Mouse (Mus musculus): ENCODE data around the gene Echdc1. TPM values are rescaled to one million over a fixed set of nuclear protein-coding genes. Genes with fewer than 3 reads are reported as not detected.
A peak's percentile ranks its signal among the peaks of the same experiment; 100 is the strongest.

The Echdc1 gene
- 23.3 and 23.6 TPM in 2 replicates for polyA plus RNA-seq (2014; fragmentation: Nextera tagmentation; extraction: Ambion mirVana)

- H3K4me3 ChIP-seq (ENCODE audit: low read depth, low read length): peak within 1 kb of the TSS; percentile 68
- peak; percentile 98 for ATAC-seq
- 0% methylated on average over 33 of the region's 49 CpGs for WGBS
These were observed at the start of gene Echdc1 for GRCm38 (mm10) chr10:29313064-29313638. Gene Echdc1, plus strand, starts transcription at chr10:29313166.

GRCm38 (mm10) chr10:29281736-29282135, 31.2 kb upstream of the Echdc1 start:
- H3K4me1 ChIP-seq (ENCODE audit: control insufficient read depth, insufficient read depth, low read length): no peaks in the 10 kb centered on the region
- no peak overlapping the region for H3K4me2 ChIP-seq (ENCODE audit: low read length)
- DNase-seq (ENCODE audit: low spot score) (no peak), ATAC-seq (no peak)
- no peaks in the 10 kb centered on the region for H3K27me3 ChIP-seq (replicated peaks; ENCODE audit: control insufficient read depth, insufficient read depth, low read length)
- no peaks in the 10 kb centered on the region for H3K36me3 ChIP-seq (ENCODE audit: control insufficient read depth, insufficient read depth, low read length)
- no peaks in the 10 kb centered on the region for H3K9me3 ChIP-seq (replicated peaks; ENCODE audit: control insufficient read depth, low read length)
- H3K4me3 ChIP-seq (ENCODE audit: low read depth, low read length): no peak overlapping the region
- no peak overlapping the region for H3K27ac ChIP-seq (ENCODE audit: low read depth, low read length)
- WGBS: 83% methylated on average over 1 of the region's 1 CpGs
- H3K9ac ChIP-seq (ENCODE audit: low read length): no peak overlapping the region

More at GRCm38 (mm10) chr10:29313064-29313638, at the start of gene Echdc1:
- Histone ChIP-seq H3K4me2 (ENCODE audit: low read length) (peak within 1 kb of the TSS; percentile 67), H3K9ac (ENCODE audit: low read length) (peak within 1 kb of the TSS; percentile 78), H3K27ac (ENCODE audit: low read depth, low read length) (peak within 1 kb of the TSS; percentile 82), H3K27me3 (replicated peaks; ENCODE audit: control insufficient read depth, insufficient read depth, low read length) (no peaks in the 10 kb centered on the region), H3K36me3 (ENCODE audit: control insufficient read depth, insufficient read depth, low read length) (no peaks in the 10 kb centered on the region), H3K9me3 (replicated peaks; ENCODE audit: control insufficient read depth, low read length) (no peaks in the 10 kb centered on the region), H3K4me1 (ENCODE audit: control insufficient read depth, insufficient read depth, low read length) (no peaks in the 10 kb centered on the region; the same call in 1 of the 2 replicates)
- peak; percentile 93 for DNase-seq (ENCODE audit: low spot score)

DNA sequence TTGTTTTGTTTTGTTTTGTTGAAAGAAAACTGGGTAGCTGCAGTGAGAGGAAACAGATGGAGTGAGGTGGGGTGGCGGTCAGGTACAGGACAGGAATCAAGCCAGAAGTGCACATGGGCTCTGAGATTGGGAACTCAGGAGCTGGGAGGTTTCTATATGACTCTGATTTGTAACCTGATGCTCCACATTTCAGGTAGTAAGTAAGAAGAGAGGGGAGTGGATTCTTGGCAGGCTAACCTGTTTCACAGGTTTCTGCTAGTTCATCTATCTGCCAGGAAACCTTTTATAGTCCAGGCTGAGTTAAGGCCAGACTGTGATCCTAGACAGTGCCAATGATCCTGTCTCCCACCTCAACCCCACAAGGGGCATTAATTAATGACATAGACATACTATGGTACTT, 27.2 kb upstream of the Echdc1 start:
- DNase-seq (ENCODE audit: low spot score) (no peak), ATAC-seq (no peak)
- Histone ChIP-seq H3K27ac (ENCODE audit: low read depth, low read length) (no peak overlapping the region), H3K4me3 (ENCODE audit: low read depth, low read length) (no peak overlapping the region), H3K9me3 (replicated peaks; ENCODE audit: control insufficient read depth, low read length) (no peaks in the 10 kb centered on the region), H3K4me2 (ENCODE audit: low read length) (no peak overlapping the region), H3K9ac (ENCODE audit: low read length) (no peak overlapping the region), H3K4me1 (ENCODE audit: control insufficient read depth, insufficient read depth, low read length) (no peaks in the 10 kb centered on the region), H3K36me3 (ENCODE audit: control insufficient read depth, insufficient read depth, low read length) (no peaks in the 10 kb centered on the region), H3K27me3 (replicated peaks; ENCODE audit: control insufficient read depth, insufficient read depth, low read length) (no peaks in the 10 kb centered on the region)
- WGBS: 97% methylated on average over 1 of the region's 1 CpGs

- DNase-seq (ENCODE audit: low spot score) (no peak), ATAC-seq (no peak)
- no peaks in the 10 kb centered on the region for H3K27me3 ChIP-seq (replicated peaks; ENCODE audit: control insufficient read depth, insufficient read depth, low read length)
- no peaks in the 10 kb centered on the region for H3K9me3 ChIP-seq (replicated peaks; ENCODE audit: control insufficient read depth, low read length)
- 90% methylated on average over 4 of the region's 4 CpGs for WGBS
- no peak overlapping the region for H3K4me3 ChIP-seq (ENCODE audit: low read depth, low read length)
- no peak overlapping the region for H3K4me2 ChIP-seq (ENCODE audit: low read length)
- H3K4me1 ChIP-seq (ENCODE audit: control insufficient read depth, insufficient read depth, low read length): no peaks in the 10 kb centered on the region
- H3K36me3 ChIP-seq (ENCODE audit: control insufficient read depth, insufficient read depth, low read length): no peaks in the 10 kb centered on the region
- H3K27ac ChIP-seq (ENCODE audit: low read depth, low read length): no peak overlapping the region
- no peak overlapping the region for H3K9ac ChIP-seq (ENCODE audit: low read length)
These were observed 10.7 kb upstream of the Echdc1 start for GRCm38 (mm10) chr10:29302230-29302629.

DNA sequence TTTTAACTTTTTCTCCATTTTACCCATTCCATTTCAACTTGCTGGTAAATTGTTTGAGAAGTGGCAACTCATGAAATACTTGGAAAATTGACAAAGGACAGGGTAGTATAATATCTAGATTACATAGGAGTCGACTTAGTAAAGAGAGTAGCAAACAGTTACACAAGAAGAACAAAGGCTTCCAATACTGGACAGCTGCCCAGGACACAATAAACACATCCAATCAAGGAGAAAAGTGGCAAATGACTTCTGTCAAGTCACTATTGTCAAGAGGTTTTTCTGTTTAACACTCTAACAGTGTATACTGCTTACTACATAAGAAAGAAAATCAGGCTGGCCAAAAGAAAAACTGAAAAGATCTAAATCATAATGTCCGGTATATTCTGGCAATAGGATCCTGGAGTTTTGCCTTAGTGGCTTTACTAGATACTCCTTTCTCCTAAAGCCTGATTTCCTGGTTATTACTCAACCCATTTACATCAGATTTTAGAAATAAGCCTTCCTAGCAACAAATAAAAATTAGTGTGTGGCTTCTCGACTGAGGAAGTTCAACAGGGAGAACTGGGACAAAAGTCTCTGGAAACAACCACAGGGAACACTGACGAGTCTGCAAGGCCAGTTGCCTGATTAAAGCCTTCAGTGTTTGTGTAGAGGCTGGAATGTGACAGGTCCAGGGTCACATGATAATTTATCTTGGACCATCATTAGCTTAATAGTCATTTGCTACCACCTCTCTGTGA, 1.3 kb upstream of the Echdc1 start:
- peak overlapping the region; percentile 67; the same call in 1 of the 2 replicates for H3K4me2 ChIP-seq (ENCODE audit: low read length)
- 72% methylated on average over 4 of the region's 4 CpGs for WGBS
- H3K4me3 ChIP-seq (ENCODE audit: low read depth, low read length): no peak overlapping the region
- no peak for ATAC-seq
- peak; percentile 3 for DNase-seq (ENCODE audit: low spot score)
- no peaks in the 10 kb centered on the region for H3K36me3 ChIP-seq (ENCODE audit: control insufficient read depth, insufficient read depth, low read length)
- no peak overlapping the region for H3K9ac ChIP-seq (ENCODE audit: low read length)
- H3K9me3 ChIP-seq (replicated peaks; ENCODE audit: control insufficient read depth, low read length): no peaks in the 10 kb centered on the region
- H3K4me1 ChIP-seq (ENCODE audit: control insufficient read depth, insufficient read depth, low read length): no peaks in the 10 kb centered on the region; the same call in 1 of the 2 replicates
- no peak overlapping the region for H3K27ac ChIP-seq (ENCODE audit: low read depth, low read length)
- H3K27me3 ChIP-seq (replicated peaks; ENCODE audit: control insufficient read depth, insufficient read depth, low read length): no peaks in the 10 kb centered on the region

DNA sequence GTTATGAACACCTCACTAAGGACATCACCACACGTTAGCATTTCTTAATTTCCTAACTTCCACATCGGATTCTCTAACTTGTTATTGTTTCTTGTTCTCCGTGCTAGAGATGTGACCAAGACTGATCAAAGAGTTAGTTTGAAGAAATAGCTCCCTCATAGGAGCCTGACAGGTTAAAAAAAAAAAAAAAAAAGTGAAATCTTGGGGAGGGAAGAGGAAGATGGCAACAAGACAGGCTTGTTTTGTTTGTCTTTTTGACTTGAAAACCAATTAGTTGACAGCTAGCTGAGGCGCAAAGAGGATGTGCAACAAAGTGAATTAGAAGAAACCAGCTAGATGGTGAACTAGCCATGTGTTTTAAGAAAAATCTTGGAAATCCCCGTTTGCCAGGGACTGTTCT, 939 bp downstream of the Echdc1 start:
- peak overlapping the region; percentile 67 for H3K4me2 ChIP-seq (ENCODE audit: low read length)
- H3K4me3 ChIP-seq (ENCODE audit: low read depth, low read length): peak overlapping the region; percentile 68
- H3K4me1 ChIP-seq (ENCODE audit: control insufficient read depth, insufficient read depth, low read length): no peaks in the 10 kb centered on the region; the same call in 1 of the 2 replicates
- H3K27ac ChIP-seq (ENCODE audit: low read depth, low read length): no peak overlapping the region
- DNase-seq (ENCODE audit: low spot score) (no peak), ATAC-seq (no peak; the same call in 1 of the 2 replicates)
- peak overlapping the region; percentile 78; the same call in 1 of the 2 replicates for H3K9ac ChIP-seq (ENCODE audit: low read length)
- 34% methylated on average over 5 of the region's 5 CpGs for WGBS
- H3K9me3 ChIP-seq (replicated peaks; ENCODE audit: control insufficient read depth, low read length): no peaks in the 10 kb centered on the region
- no peaks in the 10 kb centered on the region for H3K27me3 ChIP-seq (replicated peaks; ENCODE audit: control insufficient read depth, insufficient read depth, low read length)
- 0 out of 2 replicates have a peak, but pooled peaks cover 3% of the 10 kb centered on the region for H3K36me3 ChIP-seq (ENCODE audit: control insufficient read depth, insufficient read depth, low read length)

DNA sequence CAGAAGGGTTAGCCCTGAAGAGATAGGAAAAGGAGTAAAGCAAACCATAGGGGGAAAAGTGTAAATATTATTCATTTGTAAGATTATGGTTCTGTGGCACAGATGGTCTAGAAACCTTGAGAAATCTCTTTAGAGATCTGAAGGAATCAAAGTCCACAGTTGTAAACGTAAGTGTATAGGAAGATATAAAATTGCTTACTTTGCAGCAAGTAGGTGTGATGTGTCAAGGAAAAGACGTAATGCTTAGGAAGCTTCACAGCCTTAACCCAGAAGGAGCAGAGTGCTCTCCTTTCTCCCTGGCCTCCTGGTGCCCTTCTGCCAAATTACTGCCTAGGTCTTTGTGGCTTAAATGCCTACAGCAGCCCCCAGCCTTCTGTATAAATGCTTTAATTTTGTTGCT, 11.9 kb downstream of the Echdc1 start:
- no peak overlapping the region for H3K4me3 ChIP-seq (ENCODE audit: low read depth, low read length)
- H3K9me3 ChIP-seq (replicated peaks; ENCODE audit: control insufficient read depth, low read length): no peaks in the 10 kb centered on the region
- no peak overlapping the region for H3K9ac ChIP-seq (ENCODE audit: low read length)
- no peak for DNase-seq (ENCODE audit: low spot score)
- WGBS: 92% methylated on average over 2 of the region's 2 CpGs
- H3K4me1 ChIP-seq (ENCODE audit: control insufficient read depth, insufficient read depth, low read length): no peaks in the 10 kb centered on the region
- H3K4me2 ChIP-seq (ENCODE audit: low read length): no peak overlapping the region
- H3K27ac ChIP-seq (ENCODE audit: low read depth, low read length): no peak overlapping the region
- no peaks in the 10 kb centered on the region for H3K27me3 ChIP-seq (replicated peaks; ENCODE audit: control insufficient read depth, insufficient read depth, low read length)
- no peaks in the 10 kb centered on the region for H3K36me3 ChIP-seq (ENCODE audit: control insufficient read depth, insufficient read depth, low read length)
- no peak for ATAC-seq

DNA sequence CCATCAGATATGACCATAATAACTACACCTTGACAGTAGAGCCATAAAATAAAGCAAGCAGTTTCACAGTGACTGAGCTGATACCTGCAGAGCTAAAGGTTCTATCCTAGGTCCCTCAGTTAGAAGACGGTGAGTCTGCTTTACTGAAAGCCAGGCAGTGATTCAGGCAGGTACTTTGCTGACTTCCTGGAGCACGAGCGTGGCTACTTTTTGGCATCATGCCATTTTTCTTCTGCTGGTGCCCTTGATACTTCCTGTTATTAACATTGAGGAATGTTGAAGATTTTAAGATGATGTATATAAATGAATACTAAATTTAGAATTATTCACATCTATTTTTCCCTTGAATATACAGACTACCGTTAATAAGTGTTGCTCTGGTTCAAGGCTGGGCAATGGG, 20.9 kb downstream of the Echdc1 start:
- DNase-seq (ENCODE audit: low spot score): no peak
- H3K4me3 ChIP-seq (ENCODE audit: low read depth, low read length): no peak overlapping the region
- WGBS: 83% methylated on average over 4 of the region's 4 CpGs
- no peaks in the 10 kb centered on the region for H3K9me3 ChIP-seq (replicated peaks; ENCODE audit: control insufficient read depth, low read length)
- no peaks in the 10 kb centered on the region for H3K4me1 ChIP-seq (ENCODE audit: control insufficient read depth, insufficient read depth, low read length)
- H3K27ac ChIP-seq (ENCODE audit: low read depth, low read length): no peak overlapping the region
- no peaks in the 10 kb centered on the region for H3K27me3 ChIP-seq (replicated peaks; ENCODE audit: control insufficient read depth, insufficient read depth, low read length)
- no peak overlapping the region for H3K9ac ChIP-seq (ENCODE audit: low read length)
- no peaks in the 10 kb centered on the region for H3K36me3 ChIP-seq (ENCODE audit: control insufficient read depth, insufficient read depth, low read length)
- H3K4me2 ChIP-seq (ENCODE audit: low read length): no peak overlapping the region
- no peak for ATAC-seq

All from forebrain, embryonic 14.5 days (tissue).